Mouse (Mus musculus) liver, embryonic 15.5 days (tissue): ENCODE data around the gene Urad. TPM values are rescaled to one million over a fixed set of nuclear protein-coding genes. Genes with fewer than 3 reads are reported as not detected.

Experiments used
- ATAC-seq: fragments of 200-750 bp; cut with Nextera tagmentation; 2 replicates; pipeline ENCODE4 v1.8.0; 2017; ENCODE audit warnings: moderate number of reproducible peaks, mild to moderate bottlenecking, moderate library complexity; ENCODE audit not compliant: insufficient read depth
- H3K27ac ChIP-seq: fragments of 300-500 bp; sonication (generic); replicated peaks from 2 replicates; pipeline ENCODE4 v1.5.1; 2015; ENCODE audit warnings: mild to moderate bottlenecking, inconsistent platforms
- H3K27me3 ChIP-seq: fragments of 300-500 bp; sonication (generic); 2 replicates; pipeline ENCODE4 v1.6.1; 2015; ENCODE audit warnings: mild to moderate bottlenecking, inconsistent platforms
- H3K36me3 ChIP-seq: fragments of 300-500 bp; sonication (generic); replicated peaks from 2 replicates; pipeline ENCODE4 v1.6.1; 2015; ENCODE audit warnings: moderate library complexity, mild to moderate bottlenecking, inconsistent platforms
- H3K4me1 ChIP-seq: fragments of 300-500 bp; sonication (generic); replicated peaks from 2 replicates; pipeline ENCODE4 v1.6.1; 2015; ENCODE audit warnings: inconsistent platforms
- H3K4me2 ChIP-seq: fragments of 300-500 bp; sonication (generic); 2 replicates; pipeline ENCODE4 v1.6.1; 2015; ENCODE audit warnings: moderate library complexity, mild to moderate bottlenecking, inconsistent platforms
- H3K4me3 ChIP-seq: fragments of 300-500 bp; sonication (generic); replicated peaks from 2 replicates; pipeline ENCODE4 v1.5.1; 2015; ENCODE audit warnings: mild to moderate bottlenecking, inconsistent platforms
- H3K9ac ChIP-seq: fragments of 300-500 bp; sonication (generic); 2 replicates; pipeline ENCODE4 v1.6.1; 2015; ENCODE audit warnings: moderate library complexity, mild to moderate bottlenecking, inconsistent platforms
- H3K9me3 ChIP-seq: fragments of 300-500 bp; sonication (generic); replicated peaks from 2 replicates; pipeline ENCODE4 v1.6.1; 2016; ENCODE audit warnings: inconsistent platforms
- WGBS: fragments of 180-500 bp; shearing (Covaris S2); methylation state at CpG from one replicate; pipeline ENCODE4 v1.1.7; 2015; ENCODE audit warnings: mixed read lengths; ENCODE audit not compliant: insufficient replicate concordance; 5-methylcytosine and 5-hydroxymethylcytosine counted together
- polyA plus RNA-seq: library from polyadenylated mRNA; unstranded; fragments of >200 nt; fragmentation: Nextera tagmentation; extraction: Ambion mirVana; gene quantifications from 2 replicates; pipeline ENCODE4 v1.2.1, GENCODE M21; 2015

The Urad gene
- polyA plus RNA-seq, 1 experiment from 2014 or later = 1.0 TPM

DNA sequence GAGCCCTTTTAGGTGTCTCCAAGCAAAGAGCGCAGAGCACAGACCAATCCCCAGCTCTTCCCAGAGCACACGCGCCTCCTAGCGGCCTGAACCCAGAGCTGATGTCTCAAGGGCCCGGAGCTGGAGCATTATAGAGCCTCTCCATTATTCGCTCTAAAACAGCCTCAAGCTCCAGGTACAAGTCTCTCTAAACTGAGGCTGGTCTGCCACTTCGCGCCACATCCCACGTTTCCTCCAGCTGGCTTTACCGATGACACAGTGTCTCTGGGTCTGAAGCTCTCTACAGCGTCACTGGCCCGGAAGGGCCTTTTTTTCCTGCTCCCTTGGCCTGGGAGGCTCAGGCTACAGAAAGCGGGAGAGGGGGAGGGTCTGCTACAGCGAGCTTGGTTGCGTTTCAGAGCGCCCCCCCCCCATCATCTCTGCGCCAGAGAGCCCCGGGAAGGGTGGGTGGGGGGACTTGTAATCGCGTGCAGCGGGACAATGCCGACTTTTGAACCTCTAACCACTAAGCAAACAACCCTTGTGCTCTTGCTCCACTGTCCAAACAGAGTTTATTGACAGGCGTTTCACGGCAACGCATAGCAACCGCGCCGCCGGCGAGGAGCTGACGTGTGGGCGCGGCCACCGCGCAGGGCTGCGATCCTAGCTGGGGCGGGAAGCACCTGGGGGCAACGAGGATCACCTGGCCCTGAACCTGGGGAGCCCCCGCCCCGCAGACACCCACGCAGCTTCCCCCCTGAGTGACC lies 22.8 kb downstream of the Urad start:
- Histone ChIP-seq H3K36me3 (no peaks in the 10 kb centered on the region), H3K4me3 (peak overlapping the region; percentile 35), H3K27me3 (peaks cover 91% of the 10 kb centered on the region), H3K9ac (no peak overlapping the region), H3K27ac (peak overlapping the region; percentile 74), H3K4me2 (peak overlapping the region; percentile 52), H3K9me3 (no peaks in the 10 kb centered on the region), H3K4me1 (0 out of 2 replicates have a peak, but pooled peaks cover 3% of the 10 kb centered on the region)
- 1% methylated on average over 41 of the region's 41 CpGs for WGBS
- ATAC-seq = peak; percentile 85

DNA sequence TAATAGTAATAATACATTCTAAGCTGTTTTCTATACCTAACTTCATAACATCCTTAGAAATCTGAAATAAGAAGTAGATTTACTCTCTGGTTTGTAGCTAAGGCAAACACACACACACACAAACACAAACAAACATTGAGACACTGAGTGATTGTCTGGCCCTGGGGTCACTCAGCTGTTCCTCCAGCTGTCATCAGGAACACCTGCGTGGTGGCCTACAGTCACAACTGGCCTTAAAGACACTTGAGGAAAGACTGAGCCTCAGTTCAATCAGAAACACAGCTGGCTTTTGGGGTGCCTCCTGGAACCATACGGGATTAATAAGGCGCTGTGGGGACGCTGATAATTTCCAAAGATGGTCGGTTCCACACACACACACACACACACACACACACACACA lies 25.0 kb downstream of the Urad start:
- H3K9me3 ChIP-seq = no peaks in the 10 kb centered on the region
- ATAC-seq = no peak
- H3K9ac ChIP-seq = no peak overlapping the region
- H3K4me2 ChIP-seq = no peak overlapping the region
- H3K4me3 ChIP-seq = no peak overlapping the region
- no peak overlapping the region for H3K27ac ChIP-seq
- peaks cover 91% of the 10 kb centered on the region for H3K27me3 ChIP-seq
- peaks cover 14% of the 10 kb centered on the region; the same call in 1 of the 2 replicates for H3K4me1 ChIP-seq
- WGBS = 44% methylated on average over 5 of the region's 5 CpGs
- H3K36me3 ChIP-seq = no peaks in the 10 kb centered on the region

DNA sequence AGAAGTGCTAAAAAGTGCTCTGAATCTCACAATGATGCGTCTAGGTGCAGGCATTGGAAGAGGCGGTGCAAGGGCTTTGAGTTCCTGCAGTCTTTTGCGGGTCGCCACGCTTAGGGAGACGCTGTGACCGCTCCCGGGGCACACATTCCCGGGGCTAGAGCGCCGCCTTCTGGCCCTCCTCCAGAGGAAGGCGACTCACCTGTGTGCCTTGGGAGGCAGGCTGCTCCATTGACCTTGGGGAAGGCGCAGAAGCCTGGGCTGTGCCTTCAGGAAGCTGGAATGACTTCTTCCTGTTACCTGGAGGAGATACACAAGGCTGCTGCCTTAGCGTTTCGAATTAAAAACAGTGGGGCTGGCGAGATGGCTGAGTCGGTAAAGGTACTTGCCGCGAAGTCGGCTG lies 28.1 kb downstream of the Urad start:
- Histone ChIP-seq H3K9me3 (no peaks in the 10 kb centered on the region), H3K27ac (no peak overlapping the region), H3K36me3 (no peaks in the 10 kb centered on the region), H3K27me3 (peaks cover 65% of the 10 kb centered on the region), H3K4me3 (no peak overlapping the region), H3K9ac (no peak overlapping the region), H3K4me1 (peaks cover 15% of the 10 kb centered on the region; the same call in 1 of the 2 replicates), H3K4me2 (peak overlapping the region; percentile 41)
- WGBS = 12% methylated on average over 20 of the region's 20 CpGs
- no peak for ATAC-seq

DNA sequence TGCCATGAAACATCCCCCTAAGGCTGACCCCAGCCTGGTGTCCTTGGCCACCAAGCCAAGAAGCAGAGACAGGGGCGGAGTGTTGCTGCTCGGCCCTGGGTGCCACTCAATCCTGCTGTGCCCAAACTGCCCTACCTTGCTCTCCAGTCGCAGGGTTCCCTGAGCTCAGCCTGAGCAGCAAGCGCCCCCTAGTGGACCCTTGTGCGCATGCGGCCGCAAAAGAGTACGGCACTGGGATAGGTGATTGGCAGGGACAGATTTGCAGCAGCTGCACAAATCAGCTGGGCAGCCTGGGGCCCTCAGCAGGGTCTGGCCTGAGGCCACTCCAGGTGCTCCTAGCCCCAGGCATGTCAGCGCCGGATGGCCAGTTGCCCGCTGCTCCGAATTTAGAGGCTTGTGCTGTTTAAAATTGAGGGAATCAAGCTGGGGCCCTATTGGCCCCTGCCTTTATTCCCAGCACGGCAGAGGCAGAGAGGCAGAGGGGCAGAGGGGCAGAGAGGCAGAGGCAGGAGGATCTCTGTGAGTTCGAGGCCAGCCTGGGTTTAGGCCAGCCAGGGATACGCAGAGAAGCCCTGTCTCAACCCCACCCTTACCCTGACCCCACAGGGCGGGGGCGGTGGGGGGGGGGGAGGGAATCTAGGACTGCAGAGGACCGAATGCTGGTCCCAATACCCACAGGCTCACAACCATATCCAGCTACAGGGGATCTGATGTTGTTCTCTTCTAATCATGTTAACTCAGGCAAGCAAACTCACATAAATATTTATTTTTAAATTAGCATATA lies 28.9 kb downstream of the Urad start:
- H3K9me3 ChIP-seq = no peaks in the 10 kb centered on the region
- H3K9ac ChIP-seq = no peak overlapping the region
- H3K27ac ChIP-seq = no peak overlapping the region
- 12% methylated on average over 18 of the region's 18 CpGs for WGBS
- ATAC-seq = peak; percentile 44
- peaks cover 57% of the 10 kb centered on the region for H3K27me3 ChIP-seq
- peaks cover 15% of the 10 kb centered on the region; the same call in 1 of the 2 replicates for H3K4me1 ChIP-seq
- no peak overlapping the region for H3K4me3 ChIP-seq
- H3K4me2 ChIP-seq = no peak overlapping the region
- no peaks in the 10 kb centered on the region for H3K36me3 ChIP-seq

DNA sequence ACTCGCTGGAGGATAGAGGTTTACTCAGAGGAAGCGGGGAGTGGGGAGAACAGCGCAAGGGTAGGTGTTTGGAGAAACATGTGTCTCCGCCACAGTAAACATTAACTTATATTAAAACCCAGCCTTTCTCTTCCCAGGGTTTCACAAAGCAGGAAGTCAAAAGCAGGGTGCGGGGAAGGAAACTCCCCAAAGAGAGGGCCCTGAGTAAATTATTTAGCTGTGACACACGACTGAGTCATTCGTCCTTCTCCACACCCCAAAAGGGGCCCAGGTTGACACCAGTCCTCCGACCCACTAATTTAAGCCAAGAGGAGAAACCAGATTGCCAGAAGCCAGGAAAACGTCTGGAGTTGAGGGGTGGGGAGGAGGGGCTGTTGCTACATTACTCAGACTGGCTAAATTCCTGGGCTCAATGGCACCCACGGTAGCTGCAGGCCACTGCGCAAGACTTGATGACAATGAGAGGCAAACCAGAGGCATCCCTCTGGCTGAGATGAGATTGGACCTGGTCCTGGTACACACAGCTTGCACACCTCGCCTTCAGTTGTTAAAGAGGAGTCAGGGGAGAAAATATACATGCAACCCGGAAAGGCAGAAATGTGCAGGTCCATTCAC lies 29.6 kb downstream of the Urad start:
- 0 out of 2 replicates have a peak overlapping the region, but pooled peaks have one; percentile 10 for H3K4me2 ChIP-seq
- H3K9ac ChIP-seq = no peak overlapping the region
- no peak overlapping the region for H3K4me3 ChIP-seq
- ATAC-seq = no peak
- H3K27ac ChIP-seq = no peak overlapping the region
- H3K27me3 ChIP-seq = peaks cover 50% of the 10 kb centered on the region
- 17% methylated on average over 13 of the region's 13 CpGs for WGBS
- H3K9me3 ChIP-seq = no peaks in the 10 kb centered on the region
- no peaks in the 10 kb centered on the region for H3K36me3 ChIP-seq
- peaks cover 15% of the 10 kb centered on the region; the same call in 1 of the 2 replicates for H3K4me1 ChIP-seq

DNA sequence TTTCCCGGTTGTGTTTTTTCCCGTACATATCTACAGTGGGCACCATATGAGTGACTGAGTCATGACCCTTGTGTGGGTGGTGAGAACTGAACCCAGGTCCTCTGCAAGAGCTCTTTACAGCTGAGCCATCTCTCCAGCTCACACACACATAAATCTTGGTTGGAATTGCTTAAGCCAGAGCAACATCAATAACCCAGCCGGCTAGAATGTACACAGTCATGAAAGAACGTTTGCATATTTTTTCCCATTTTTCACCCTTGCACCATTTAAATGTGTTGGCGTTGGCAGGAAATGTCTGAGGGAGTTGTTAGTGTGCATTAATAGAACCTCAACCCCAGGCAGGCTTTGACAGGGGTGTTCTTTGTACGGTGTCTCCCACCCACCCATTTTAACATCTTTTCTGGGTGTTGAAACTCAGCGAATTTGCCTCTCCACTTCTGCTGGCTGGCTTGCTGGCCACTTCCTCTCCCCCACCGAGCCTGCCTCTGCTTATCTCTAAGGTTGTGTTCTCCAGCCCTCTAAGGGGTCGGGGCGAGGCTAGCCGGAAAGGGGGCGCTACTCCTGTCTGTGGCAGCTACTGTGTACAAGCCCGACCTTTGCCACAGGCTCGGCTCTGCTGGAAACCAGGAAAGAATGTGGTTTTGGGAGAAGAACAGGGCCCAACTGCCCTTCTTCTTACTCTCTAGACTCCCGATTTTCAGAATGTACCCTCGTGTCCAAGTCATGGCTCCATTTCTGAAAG lies 30.3 kb downstream of the Urad start:
- Histone ChIP-seq H3K27ac (no peak overlapping the region), H3K9ac (no peak overlapping the region), H3K27me3 (peaks cover 43% of the 10 kb centered on the region), H3K9me3 (no peaks in the 10 kb centered on the region), H3K4me1 (peaks cover 15% of the 10 kb centered on the region; the same call in 1 of the 2 replicates), H3K4me2 (peak overlapping the region; percentile 10; the same call in 1 of the 2 replicates), H3K4me3 (no peak overlapping the region), H3K36me3 (no peaks in the 10 kb centered on the region)
- ATAC-seq = no peak
- WGBS = 7% methylated on average over 16 of the region's 16 CpGs

DNA sequence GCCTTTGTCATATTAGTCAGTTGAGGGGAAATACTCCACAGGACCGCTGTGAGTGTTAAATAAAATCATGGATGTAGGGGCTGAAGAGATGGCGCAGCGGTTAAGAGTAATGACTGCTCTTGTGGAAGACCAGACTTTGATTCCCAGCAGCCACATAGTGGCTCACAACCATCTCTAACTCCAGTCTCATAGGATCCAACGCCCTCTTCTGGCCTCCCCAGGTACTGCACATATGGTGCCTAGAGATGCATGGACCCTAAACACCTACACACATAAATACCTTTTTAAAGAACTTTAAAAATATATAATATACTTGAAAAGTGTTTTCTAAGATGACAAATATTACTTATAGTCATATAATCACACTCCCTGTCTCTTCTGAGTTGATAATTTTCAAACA lies 37.9 kb downstream of the Urad start:
- no peak overlapping the region for H3K4me2 ChIP-seq
- no peak overlapping the region for H3K27ac ChIP-seq
- H3K4me3 ChIP-seq = no peak overlapping the region
- 63% methylated on average over 4 of the region's 4 CpGs for WGBS
- H3K9ac ChIP-seq = no peak overlapping the region
- H3K27me3 ChIP-seq = peaks cover 13% of the 10 kb centered on the region
- no peaks in the 10 kb centered on the region for H3K4me1 ChIP-seq
- no peaks in the 10 kb centered on the region for H3K36me3 ChIP-seq
- no peak for ATAC-seq
- H3K9me3 ChIP-seq = no peaks in the 10 kb centered on the region

DNA sequence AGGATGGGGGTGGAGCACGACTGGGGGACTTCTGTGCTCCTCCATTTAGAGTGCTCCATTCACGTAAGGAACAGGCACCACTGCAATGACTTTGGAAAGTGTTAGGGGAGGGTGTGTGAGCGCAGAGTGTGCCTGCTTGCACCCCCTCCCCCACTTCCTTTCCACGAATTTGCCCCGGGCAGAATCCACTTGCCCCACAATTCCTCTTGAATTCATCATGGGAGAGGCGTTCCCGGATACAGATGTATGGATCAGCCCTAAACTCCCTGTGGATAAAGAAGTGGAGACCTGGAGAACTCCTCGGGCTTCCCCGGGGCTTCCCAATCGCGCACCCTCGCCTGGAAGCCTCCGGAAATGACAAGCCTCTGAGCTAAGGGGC lies 44.7 kb downstream of the Urad start:
- no peaks in the 10 kb centered on the region for H3K36me3 ChIP-seq
- H3K27me3 ChIP-seq = peaks cover 79% of the 10 kb centered on the region
- no peak overlapping the region for H3K9ac ChIP-seq
- H3K27ac ChIP-seq = no peak overlapping the region
- no peaks in the 10 kb centered on the region for H3K4me1 ChIP-seq
- no peak overlapping the region for H3K4me3 ChIP-seq
- no peaks in the 10 kb centered on the region for H3K9me3 ChIP-seq
- no peak overlapping the region for H3K4me2 ChIP-seq
- ATAC-seq = no peak
- WGBS = 2% methylated on average over 13 of the region's 13 CpGs

DNA sequence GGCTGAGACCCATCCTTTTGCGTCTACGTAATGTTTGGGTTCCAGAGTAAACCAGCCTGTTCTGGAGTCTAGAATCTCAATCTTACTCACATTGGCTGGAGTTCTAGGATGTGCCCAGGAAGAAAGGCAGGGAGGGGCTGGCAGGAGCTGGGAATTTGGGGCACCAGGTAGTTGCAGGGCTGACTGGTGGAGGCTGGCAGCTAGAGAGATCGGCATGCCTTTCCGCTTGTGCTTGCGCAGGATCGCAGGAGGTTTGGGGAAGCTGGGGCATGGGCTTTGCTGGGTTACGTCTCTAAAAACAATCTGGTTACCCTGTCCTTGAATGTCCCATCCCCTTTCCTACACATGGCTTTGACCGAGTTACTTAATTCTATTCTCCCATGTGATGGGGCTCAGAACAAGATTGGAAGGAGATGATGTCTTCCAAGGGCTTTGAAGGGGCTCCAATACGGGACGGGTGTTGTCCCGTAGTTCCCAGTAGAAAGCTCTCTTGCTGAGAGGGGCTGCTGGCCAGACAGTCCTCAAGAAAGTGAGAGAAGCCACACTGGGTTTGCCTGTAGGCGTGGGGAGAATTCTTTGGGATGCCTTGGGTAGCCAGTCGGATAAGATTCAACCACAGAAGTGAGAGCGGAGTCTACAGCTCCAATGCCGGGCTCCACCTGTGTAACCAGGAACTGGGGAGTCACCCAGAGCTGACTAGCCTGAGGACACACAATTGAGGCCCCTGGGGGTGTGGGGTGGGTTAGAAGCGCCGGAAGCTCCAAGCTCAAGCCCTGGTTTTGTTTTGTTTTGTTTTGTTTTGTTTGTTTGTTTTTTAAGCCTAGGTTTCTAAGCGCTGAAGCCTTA lies 45.3 kb downstream of the Urad start:
- Histone ChIP-seq H3K36me3 (no peaks in the 10 kb centered on the region), H3K4me3 (no peak overlapping the region), H3K27ac (no peak overlapping the region), H3K9me3 (no peaks in the 10 kb centered on the region), H3K9ac (no peak overlapping the region), H3K4me1 (no peaks in the 10 kb centered on the region), H3K4me2 (no peak overlapping the region), H3K27me3 (peaks cover 85% of the 10 kb centered on the region)
- WGBS = 5% methylated on average over 18 of the region's 18 CpGs
- ATAC-seq = no peak

DNA sequence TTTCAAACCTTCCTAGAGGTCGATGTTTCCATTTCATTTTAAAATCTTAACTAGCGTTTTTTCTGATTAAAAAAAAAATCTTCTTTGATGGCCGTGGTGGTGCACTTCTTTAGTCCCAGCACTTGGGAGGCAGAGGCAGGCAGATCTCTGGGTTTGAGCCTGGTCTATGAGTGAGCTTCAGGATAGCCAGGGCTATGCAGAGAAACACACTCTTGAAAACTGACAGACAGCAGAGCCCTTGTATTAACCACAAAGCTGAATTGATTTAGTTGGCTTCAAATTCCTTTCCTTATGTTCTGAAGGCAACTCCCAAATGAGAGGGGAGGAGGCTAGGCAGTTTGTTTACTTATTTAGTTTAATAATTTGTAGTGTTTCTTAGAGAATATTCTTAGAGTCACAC lies 46.5 kb downstream of the Urad start:
- H3K36me3 ChIP-seq = no peaks in the 10 kb centered on the region
- 12% methylated on average over 3 of the region's 3 CpGs for WGBS
- no peak for ATAC-seq
- no peaks in the 10 kb centered on the region for H3K4me1 ChIP-seq
- no peak overlapping the region for H3K9ac ChIP-seq
- H3K4me3 ChIP-seq = no peak overlapping the region
- H3K4me2 ChIP-seq = no peak overlapping the region
- H3K9me3 ChIP-seq = no peaks in the 10 kb centered on the region
- peaks cover 97% of the 10 kb centered on the region for H3K27me3 ChIP-seq
- no peak overlapping the region for H3K27ac ChIP-seq
